Mouse (Mus musculus): ENCODE data around the gene Elmo2.

Gene Elmo2

DNA sequence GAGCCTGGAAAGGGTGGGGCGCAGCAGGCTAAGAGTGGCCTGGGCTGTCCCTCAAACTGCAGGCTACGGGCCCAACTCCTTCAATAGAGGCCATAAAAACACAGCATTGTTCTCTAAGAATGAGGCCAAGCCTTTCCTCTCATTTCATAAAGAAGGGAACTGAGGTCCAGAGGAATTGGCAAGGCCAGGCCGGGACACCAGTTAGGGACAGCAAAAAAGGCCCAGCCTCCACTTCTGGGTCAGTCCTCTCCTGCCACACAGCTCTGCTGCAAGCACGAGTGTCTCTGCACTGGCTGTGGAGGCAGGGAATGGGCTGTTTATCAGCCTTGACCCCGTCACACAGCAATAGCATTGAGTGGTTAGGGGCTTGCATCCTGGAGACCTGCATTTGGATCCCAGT lies 2.8 kb downstream of the Elmo2 start:
- peak; percentile 87 for DNase-seq

DNA sequence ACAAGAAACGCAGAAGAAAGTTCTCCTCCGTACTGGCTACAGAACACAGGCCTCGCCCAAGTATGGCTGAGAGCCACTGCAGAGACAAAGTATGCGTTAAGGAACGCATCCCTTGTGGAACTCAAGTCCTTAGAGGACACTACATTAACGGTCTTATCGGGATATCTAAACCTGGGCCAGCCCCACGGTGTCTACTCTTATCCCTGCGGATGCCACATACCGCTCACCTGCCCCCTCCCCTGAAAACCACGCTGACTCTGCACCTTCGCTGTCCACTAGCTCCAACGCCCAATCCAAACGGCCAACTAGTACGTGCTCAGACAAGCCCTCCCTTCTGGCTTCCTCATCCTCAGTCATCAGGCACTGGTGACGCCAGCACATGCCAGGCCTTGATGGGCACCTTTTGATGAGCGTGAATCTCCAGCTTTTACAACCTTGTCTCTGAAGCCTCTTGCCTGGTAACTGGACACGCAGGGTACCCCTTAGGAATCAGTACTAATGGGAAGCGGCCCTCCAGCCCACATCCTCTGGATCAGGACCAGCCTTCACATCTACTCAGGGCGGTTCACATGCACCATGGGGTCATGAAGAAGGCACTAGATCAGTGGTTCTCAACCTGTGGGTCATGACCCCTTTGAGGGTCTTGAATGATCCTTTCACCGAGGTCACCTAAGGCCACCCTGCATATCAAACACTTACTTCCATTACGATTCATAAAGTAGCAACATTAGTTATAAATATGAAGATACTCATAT lies 4.1 kb downstream of the Elmo2 start:
- DNase-seq: peak; percentile 89

DNA sequence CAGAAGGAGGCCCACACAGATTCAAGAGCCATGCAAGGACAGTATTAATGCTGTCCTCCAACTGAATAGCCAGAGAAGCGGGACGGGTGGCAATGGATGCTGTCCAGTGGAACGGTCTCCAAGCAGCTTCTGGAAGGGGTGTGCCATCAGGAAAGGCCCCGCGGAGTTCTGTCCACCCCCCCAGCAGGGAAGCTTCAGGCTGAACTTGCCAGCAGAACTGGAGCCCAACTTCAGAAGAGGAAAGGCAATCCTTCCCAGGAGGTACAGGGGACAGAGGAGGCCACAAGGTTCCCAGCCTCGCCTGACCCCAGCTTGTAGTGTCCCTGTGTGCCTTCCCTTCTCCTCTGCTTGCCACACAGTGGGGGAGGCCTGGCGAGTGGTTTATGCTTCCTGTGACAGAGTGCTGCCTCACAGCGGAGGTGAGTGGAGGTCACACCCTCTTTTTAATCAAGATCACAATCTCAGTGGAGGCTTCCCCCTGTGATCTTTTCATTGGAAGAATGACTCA lies 4.8 kb downstream of the Elmo2 start:
- peak; percentile 93 for DNase-seq

DNA sequence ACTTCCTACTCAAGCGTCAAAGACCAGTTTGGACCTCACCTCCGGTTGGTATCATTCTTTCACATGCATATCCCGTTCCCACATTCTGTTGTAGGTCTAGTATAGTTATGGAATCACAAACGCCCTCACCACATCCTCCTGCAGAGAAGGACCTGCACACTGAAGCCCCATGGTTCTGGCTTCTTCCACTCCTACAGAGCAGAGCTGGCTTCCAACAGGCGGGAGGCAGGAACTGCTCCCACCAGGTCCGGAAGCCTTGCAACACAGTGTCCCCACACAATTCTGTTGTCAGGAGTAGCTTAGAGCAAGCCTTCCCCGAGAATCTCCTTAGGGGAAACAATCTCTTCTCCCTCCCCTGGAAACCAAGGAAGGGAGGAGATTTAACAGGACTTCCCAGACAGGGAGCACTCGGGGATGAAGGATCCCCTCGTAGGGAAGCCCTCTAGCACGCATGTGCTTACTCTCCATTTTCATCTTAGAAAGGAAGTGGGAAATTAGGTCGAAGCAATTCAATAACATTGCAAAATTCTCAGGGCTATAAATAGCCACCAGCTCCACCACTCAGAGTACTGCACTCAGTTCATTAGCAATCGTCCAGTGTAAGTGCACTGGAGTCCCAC lies 5.6 kb downstream of the Elmo2 start:
- DNase-seq: peak; percentile 98

DNA sequence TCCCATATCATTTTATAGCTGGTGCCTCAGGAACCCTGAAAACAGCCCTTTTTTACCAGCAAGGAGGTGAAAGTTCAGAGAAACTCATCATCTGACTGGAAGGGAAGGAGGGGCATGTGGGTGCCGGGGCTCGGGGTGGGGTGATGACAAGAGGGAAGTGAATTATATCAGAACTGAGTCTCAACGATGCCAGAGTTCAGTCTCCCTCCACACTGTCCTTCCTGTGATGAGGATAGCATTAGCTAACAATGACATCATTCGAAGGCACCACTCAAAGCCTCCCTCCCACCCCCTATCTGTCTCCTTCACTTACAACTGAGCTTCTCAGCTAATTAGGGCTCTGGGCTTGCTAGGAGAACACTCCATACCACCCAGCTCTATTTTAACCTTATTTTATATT lies 6.8 kb downstream of the Elmo2 start:
- no peak for DNase-seq

DNA sequence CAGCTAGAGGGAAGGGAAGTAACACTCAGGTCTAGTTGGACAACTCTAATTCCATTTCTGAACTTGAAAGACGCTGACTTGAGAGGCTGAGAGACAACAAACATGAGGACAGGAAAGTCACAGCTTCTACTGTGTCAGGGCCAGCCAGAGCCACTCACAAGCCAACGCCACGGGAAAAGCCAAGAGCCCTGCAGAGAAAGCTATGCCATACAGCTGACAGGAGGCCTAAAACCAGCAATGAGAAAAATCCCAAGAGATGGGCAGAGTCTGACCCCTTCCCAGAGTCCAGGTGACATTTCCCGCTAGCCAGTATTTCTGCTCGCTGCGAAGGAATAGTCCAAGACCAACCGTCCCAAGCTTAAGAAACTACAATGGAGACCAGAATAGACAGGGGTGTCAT lies 7.3 kb downstream of the Elmo2 start:
- no peak for DNase-seq

DNA sequence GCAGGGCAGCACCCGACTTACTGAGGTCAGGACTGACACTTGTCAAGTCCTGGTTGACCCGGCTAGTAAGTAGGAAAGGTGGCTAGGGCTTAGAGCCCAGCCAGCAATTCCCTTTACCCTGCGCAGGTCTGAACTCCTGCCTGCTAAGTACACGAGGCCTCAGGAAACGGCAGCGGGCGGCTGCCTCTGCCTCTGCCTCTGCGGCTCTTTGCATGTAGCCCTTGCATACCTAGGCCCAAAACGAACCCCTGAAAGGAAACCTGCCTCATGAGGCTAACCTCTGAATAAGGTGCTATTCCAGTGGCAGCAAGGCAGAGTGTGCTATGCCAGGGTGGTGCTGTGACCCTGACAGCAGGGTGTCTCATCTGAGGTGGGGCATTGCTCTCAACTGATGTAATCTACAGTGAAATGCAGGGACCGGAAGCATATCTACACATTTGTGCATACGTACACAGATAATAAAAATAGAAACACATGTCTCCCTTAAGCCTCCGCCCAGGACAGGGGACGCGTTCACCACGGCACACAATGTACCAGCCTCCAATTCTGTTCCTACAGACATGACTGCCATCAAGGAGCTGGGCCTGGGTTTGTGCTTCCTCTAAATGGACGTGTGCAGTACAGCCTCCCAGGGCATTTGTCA lies 8.5 kb downstream of the Elmo2 start:
- no peak for DNase-seq

DNA sequence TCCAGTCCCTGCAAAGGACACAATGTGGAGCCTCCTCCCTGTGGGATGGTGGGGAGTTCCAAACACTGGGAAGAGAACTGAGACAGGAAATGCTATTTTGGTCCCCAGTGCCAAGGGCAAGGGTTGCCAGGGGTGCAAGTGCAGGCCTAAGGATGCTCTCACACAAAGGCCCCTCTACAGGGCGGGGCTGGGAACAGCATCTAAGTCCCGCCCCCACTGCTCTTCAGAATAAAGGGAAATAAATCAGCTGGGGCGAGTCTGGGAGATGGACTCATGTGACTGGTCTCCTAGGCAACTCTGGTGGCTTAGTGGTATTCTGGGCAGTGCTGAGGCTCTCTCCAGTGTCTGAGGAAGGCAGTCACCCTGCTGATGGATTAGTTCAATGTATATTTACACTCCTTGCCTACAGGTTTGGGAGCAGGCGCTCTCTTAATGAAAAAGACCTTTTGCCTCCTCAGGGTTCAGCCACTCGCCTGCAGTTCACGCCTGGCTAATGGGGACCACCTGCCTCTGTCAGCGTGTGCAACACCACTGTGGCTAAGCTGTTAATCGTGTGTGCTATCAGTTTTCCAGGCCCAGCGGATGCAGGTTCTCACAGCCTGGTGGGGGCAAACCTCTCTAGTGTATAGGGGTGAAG lies 9.3 kb downstream of the Elmo2 start:
- DNase-seq: peak; percentile 98

DNA sequence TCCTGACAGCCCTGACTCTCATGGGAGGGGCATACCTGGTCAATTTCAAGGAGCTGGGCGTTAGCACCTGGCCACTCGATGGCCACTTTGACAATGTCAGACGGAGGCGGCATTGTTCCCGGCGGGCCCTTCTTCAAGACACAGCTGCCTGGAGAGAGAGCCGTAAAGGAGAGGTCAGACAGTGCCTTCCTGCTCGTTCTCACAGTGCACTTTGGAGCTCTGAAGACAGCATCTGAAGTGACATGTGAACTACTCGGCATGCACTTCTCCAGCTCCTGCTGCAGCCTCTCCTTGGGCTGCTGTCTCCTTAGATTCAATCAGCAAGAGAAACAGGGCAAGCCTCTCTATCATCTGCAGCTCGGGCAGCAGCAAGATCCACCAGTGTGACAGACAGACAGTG lies 10.1 kb downstream of the Elmo2 start:
- DNase-seq: no peak

DNA sequence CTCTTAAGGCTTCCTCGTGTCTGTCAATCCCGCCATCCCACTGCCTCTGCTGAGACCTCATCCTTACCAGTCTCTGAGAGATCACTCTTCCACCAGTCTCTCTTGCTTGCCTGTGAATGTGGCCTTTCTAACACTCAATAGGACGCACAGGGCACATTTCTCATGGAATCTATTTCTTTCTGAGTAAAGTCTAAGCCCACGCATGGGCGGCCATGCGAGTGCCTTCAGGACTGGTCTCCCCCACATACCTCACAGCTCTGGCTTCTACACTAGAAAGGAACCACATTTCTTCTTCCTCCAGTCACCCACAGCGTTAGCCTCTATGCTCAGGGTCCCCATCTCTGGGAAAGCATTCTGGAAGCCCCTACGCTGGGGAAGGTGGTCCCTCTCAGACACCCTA lies 12.1 kb downstream of the Elmo2 start:
- DNase-seq: no peak

DNA sequence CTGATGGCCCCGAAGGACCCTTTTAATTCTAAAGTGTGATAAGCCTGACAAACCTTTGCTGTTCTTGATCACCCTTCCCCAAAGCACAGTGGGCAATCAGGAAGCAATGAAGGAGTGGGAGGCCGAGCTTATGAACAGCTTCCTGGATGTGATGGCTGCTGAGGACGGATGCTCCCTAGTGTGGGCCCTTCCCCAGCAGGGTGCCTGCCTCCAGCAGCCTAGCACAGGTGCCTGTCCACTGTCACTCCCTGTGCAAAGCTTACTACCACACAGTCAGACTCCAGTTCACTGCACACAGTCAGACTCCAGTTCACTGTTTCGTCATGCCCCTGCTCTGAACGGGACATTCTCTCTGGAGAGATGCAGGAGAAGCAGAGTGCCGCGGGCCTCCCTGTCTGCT lies 13.9 kb downstream of the Elmo2 start:
- no peak for DNase-seq

DNA sequence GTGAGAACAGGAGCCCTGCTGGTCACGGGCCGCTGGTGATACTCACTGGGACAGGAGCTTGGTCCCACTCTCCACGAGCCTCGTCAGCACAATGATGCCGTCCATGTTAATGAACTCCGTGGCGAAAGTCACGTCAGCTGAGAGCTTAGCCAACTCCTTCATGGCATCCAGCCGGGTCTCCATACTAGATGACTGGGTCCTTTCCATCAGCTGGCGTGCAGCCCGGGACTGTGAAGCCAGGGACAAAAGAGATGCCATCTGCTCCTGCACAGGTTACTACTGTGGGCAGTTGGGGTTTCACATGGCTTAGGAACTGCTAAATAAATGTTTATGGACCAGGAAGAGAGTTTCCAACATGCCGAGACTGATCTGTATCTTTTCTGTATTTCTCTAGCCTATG lies 14.7 kb downstream of the Elmo2 start:
- no peak for DNase-seq

DNA sequence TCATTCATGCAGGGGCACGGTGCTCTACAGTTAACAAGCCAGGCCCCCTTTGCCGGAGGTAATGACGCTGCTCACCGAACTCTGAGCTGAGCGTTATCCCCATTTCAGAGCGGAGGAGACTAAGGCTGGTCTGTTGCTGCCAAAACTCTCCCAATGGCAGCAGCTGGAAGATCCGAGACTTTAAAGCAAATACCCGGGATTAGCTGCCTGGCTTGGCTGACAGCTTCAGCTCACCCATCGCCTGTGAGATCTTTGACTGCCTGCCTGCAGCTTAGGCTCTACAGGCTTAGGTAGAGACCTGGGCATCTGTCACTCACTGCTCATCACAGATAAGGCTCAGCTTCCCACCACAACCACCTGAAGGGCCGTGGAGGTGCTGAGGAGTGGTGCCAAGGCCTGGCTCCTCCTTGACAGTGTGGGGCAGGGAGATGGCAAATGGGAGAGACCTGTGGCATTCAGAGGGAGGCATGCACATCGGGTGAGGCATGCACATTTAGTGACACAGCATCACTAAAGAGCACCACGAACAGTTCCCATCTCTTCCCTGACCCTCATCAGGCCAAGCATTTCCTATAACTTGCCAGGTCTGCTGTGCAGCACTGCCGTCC lies 15.4 kb downstream of the Elmo2 start:
- DNase-seq: no peak

DNA sequence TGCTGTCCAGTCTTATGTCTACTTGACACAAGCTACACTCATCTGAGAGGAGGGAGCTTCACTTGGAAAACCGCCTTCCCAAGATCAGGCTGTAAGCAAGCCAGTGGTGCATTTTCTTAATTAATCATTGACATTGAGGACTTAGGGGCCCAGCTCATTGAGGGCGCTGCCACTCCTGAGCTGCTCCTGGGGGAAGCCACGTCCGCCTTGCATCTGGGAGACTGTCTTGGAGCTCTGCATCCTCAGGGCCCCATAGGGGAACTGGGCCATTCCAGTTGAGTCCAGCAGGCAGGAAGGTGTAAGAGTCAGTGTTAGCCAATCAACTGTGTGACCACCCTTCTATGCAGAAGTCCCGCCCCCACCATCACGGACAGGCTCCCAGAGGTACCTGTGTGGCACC lies 18.5 kb downstream of the Elmo2 start:
- DNase-seq: no peak

DNA sequence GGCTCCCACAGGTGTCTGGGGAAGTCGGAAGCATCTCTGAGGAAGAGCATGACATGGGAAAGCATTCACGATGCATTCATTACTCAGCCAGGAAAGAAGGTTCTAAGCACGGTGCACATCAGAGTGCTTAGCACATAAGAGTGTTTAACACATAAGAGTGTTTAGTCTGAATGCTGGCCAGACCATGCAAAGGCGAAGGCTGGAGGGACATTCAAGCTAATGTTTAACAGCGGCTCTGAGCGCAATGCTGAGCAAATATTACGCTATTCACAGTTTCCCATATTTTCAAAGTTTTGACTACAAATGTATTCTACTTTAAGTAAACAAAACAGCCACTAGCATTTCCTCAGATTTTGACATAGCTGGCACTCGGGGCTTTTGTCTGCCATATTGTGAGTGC lies 20.8 kb downstream of the Elmo2 start:
- no peak for DNase-seq

DNA sequence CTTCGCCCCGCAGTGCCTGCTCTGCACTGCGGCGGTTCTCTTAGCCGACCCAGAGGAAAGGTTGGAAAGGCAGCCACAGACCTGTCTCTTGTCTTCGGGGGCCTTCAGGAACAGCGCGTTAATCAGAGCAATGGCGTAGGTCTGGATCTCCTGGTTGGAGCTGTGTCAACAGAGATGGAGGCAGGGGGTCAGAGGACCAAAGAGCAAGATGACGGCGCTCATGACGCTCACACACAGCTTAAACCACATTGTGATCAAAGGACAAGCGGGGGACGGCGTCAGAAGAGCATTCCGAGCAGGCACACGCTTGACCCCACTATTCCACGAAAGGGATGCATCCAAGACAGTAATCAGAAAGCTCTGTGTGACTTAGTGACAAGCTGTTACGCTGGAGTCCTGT lies 21.5 kb downstream of the Elmo2 start:
- no peak for DNase-seq

DNA sequence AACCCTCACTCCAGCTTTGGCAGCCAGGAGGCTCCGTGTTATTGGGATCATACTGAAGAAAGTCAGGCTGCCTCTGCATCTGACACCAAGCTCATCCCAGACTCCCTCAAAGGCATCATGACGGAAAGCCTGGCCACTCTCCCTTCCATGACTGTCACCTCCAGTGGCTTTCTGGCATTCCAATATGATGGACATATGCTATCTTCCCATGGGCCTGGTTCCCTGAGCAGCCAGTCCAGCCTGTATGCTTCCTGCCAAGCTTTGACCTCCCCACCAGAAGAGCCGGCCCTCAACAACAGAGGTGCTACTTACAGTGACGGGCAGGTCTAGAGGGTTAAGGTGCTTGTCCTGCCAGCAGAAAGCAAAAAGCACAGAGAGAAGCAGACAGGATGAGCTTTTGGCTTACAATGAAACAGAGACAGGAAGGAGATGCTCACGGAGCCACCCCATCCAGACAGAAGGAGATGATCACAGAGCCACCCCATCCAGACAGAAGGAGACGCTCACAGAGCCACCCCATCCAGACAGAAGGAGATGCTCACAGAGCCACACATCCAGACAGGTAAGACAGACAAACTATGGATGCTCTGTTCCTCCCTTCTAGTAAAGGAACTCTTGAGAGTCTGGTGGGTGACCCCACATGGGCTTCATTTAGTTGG lies 22.8 kb downstream of the Elmo2 start:
- DNase-seq: no peak

DNA sequence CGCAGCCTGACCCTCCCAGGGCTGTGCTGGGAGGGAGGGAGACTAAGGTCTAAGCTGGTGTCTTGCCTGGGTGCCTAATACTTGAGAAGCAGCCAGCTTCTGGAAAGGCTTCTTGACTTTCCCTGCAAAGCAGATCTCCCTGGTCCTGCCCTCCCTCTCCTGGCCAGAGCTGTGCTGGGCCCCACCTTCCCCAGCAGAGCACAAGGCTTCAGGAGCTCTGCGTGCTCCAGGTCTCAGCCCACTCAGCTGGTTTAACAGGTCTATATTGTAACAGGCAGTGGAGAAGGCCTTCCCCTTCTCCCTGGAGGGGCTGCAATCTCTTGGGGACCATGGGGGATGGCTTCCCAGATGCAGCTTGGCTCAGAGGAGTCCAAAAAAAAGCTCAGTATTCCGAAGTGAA lies 24.9 kb downstream of the Elmo2 start:
- DNase-seq: no peak

DNA sequence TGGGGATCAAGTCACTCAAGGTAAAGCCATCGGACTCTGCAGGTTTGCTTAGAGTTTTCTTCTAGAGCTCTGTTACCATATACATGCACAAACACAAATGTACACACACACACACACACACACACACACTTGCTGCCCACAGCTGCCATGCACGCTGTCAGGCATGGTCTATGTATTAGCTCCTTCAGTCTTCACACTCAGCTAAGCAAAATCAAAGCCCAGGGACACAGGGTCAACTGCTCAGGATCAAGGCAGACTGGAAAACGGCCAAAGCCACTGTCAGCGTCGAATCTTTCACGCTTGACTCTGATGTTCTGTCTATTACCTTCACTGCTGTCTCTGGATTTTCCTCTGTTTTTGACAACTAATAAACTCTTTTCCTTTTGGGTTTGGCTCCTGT lies 25.4 kb downstream of the Elmo2 start:
- DNase-seq: no peak

DNA sequence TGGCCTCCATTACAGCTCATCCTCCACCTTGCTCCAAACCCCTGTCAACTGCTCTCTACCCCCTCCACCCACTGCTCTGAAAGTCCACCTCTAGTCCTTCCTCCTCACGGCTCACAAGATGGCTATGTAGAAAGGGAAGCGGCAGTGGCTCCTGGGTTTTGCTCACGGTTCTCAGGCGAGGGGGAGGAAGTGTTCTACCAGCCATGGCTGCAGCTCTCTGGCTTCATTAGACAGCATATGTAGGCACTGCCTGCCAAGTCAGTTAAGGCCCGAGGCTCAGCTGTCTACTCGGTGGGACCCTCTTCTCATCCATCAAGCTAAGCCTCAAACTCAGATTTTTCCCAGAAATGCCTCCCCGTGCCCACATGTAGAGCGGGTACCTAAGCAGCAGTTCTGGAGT lies 25.9 kb downstream of the Elmo2 start:
- DNase-seq: no peak

DNA sequence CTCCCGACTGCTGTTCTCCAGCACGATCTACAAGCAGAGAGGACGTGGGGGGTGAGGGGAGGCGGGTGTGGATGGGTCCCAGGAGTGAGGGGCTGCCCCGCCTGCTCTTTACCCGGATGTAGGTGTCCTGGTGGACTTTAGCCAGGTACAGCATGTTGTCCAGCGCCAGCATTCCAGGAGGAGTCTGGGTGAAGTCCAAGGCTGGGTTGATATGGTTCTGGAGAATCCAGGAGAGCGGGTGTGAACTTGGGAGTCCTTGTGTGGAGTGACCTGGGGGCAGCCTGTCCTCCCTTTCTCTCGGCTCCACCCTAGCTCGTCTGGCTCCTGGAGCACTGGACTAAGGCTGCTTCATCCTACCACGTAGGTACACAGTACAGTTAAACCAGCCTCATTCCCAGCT lies 28.9 kb downstream of the Elmo2 start:
- DNase-seq: no peak

DNA sequence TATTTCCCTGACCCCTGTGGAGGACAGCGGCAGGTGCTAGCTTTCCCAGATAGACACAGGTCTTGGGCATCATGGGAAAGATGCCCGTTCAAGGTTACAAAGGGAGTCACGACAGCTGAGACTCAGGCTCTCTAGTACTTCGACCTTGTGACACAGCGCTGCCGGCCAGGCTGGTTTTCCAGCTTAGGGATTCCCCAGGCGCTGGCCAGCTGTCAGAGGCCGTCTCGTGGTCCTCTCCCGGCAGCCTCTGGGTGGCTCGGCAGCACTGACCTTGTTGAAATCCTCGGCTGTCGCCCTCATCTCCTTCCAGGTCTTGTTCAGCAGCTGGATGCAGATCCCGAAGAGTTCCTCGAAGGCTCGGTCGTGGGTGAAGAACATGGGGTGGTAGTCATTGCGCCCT lies 29.7 kb downstream of the Elmo2 start:
- peak; percentile 96 for DNase-seq
